Mouse (Mus musculus): ENCODE results near the gene Cpt1c. TPM values are rescaled to one million over a fixed set of nuclear protein-coding genes. Genes with fewer than 3 reads are reported as not detected.

Gene Cpt1c
- 9.3 TPM for polyA plus RNA-seq (2014; fragmentation: Illumina TruSeq; extraction: RNeasy Lipid Tissue Mini Kit (QIAGEN cat#74804); ENCODE audit: low read depth, low replicate concordance)

GRCm38 (mm10) chr7:44974383-44975116 lies at the start of gene Cpt1c:
Gene Cpt1c (minus strand): TSS chr7:44974851.

GRCm38 (mm10) chr7:45017242-45018061 lies 42.8 kb upstream of the Cpt1c start, which contains the start of gene Rras:
Gene Rras (plus strand): TSS chr7:45017961.

GRCm38 (mm10) chr7:45015957-45016612 lies 41.4 kb upstream of the Cpt1c start, which contains the start of gene Scaf1:
Gene Scaf1 (minus strand): TSS chr7:45016363.

GRCm38 (mm10) chr7:44998501-44998955 lies 23.9 kb upstream of the Cpt1c start, which contains the start of gene Bcl2l12:
Gene Bcl2l12 (minus strand): TSS chr7:44998712.

GRCm38 (mm10) chr7:44997231-44997939 lies 22.7 kb upstream of the Cpt1c start, which contains the start of gene Irf3:
Gene Irf3 (plus strand): TSS chr7:44997648.

GRCm38 (mm10) chr7:44986192-44986878 lies 11.7 kb upstream of the Cpt1c start, which contains the start of gene Prmt1:
Gene Prmt1 (minus strand): TSS chr7:44986568.

GRCm38 (mm10) chr7:44942904-44943303 lies 31.7 kb downstream of the Cpt1c start, which contains the start of gene Tsks:
Gene Tsks (plus strand): TSS chr7:44943204.

GRCm38 (mm10) chr7:44929204-44930151 lies 45.2 kb downstream of the Cpt1c start, which contains the start of gene Ap2a1:
Gene Ap2a1 (minus strand): TSS chr7:44929496.

Other genes starting within 250 kb of the Cpt1c start
- 27.7 TPM for gene Vrk3, start 226.4 kb downstream of the Cpt1c start, polyA plus RNA-seq (2014; fragmentation: Illumina TruSeq; extraction: RNeasy Lipid Tissue Mini Kit (QIAGEN cat#74804); ENCODE audit: low read depth, low replicate concordance)
- gene Zfp473, start 223.8 kb downstream of the Cpt1c start, polyA plus RNA-seq (2014; fragmentation: Illumina TruSeq; extraction: RNeasy Lipid Tissue Mini Kit (QIAGEN cat#74804); ENCODE audit: low read depth, low replicate concordance): 3.0 TPM
- 15.5 TPM for gene Nup62, start 158.8 kb downstream of the Cpt1c start, polyA plus RNA-seq (2014; fragmentation: Illumina TruSeq; extraction: RNeasy Lipid Tissue Mini Kit (QIAGEN cat#74804); ENCODE audit: low read depth, low replicate concordance)
- gene Il4i1, start 158.5 kb downstream of the Cpt1c start, polyA plus RNA-seq (2014; fragmentation: Illumina TruSeq; extraction: RNeasy Lipid Tissue Mini Kit (QIAGEN cat#74804); ENCODE audit: low read depth, low replicate concordance): 11.4 TPM
- gene Atf5, start 158.2 kb downstream of the Cpt1c start, polyA plus RNA-seq (2014; fragmentation: Illumina TruSeq; extraction: RNeasy Lipid Tissue Mini Kit (QIAGEN cat#74804); ENCODE audit: low read depth, low replicate concordance): 3.0 TPM
- gene Akt1s1, start 125.9 kb downstream of the Cpt1c start, polyA plus RNA-seq (2014; fragmentation: Illumina TruSeq; extraction: RNeasy Lipid Tissue Mini Kit (QIAGEN cat#74804); ENCODE audit: low read depth, low replicate concordance): 1.2 TPM
- 0.98 TPM for gene Tbc1d17, start 125.8 kb downstream of the Cpt1c start, polyA plus RNA-seq (2014; fragmentation: Illumina TruSeq; extraction: RNeasy Lipid Tissue Mini Kit (QIAGEN cat#74804); ENCODE audit: low read depth, low replicate concordance)
- gene Pnkp, start 117.7 kb downstream of the Cpt1c start, polyA plus RNA-seq (2014; fragmentation: Illumina TruSeq; extraction: RNeasy Lipid Tissue Mini Kit (QIAGEN cat#74804); ENCODE audit: low read depth, low replicate concordance): 0.71 TPM
- gene Ptov1, start 105.1 kb downstream of the Cpt1c start, polyA plus RNA-seq (2014; fragmentation: Illumina TruSeq; extraction: RNeasy Lipid Tissue Mini Kit (QIAGEN cat#74804); ENCODE audit: low read depth, low replicate concordance): 0.32 TPM
- gene Med25, start 82.1 kb downstream of the Cpt1c start, polyA plus RNA-seq (2014; fragmentation: Illumina TruSeq; extraction: RNeasy Lipid Tissue Mini Kit (QIAGEN cat#74804); ENCODE audit: low read depth, low replicate concordance): 2.0 TPM
- 9.9 TPM for gene Fuz, start 78.8 kb downstream of the Cpt1c start, polyA plus RNA-seq (2014; fragmentation: Illumina TruSeq; extraction: RNeasy Lipid Tissue Mini Kit (QIAGEN cat#74804); ENCODE audit: low read depth, low replicate concordance)
- 104 TPM for gene Ap2a1, start 45.4 kb downstream of the Cpt1c start, polyA plus RNA-seq (2014; fragmentation: Illumina TruSeq; extraction: RNeasy Lipid Tissue Mini Kit (QIAGEN cat#74804); ENCODE audit: low read depth, low replicate concordance)
- gene Tsks, start 31.6 kb downstream of the Cpt1c start, polyA plus RNA-seq (2014; fragmentation: Illumina TruSeq; extraction: RNeasy Lipid Tissue Mini Kit (QIAGEN cat#74804); ENCODE audit: low read depth, low replicate concordance): 11.2 TPM
- gene Prmt1, start 11.7 kb upstream of the Cpt1c start, polyA plus RNA-seq (2014; fragmentation: Illumina TruSeq; extraction: RNeasy Lipid Tissue Mini Kit (QIAGEN cat#74804); ENCODE audit: low read depth, low replicate concordance): 8.0 TPM
- gene Irf3, start 22.8 kb upstream of the Cpt1c start, polyA plus RNA-seq (2014; fragmentation: Illumina TruSeq; extraction: RNeasy Lipid Tissue Mini Kit (QIAGEN cat#74804); ENCODE audit: low read depth, low replicate concordance): 18.4 TPM
- gene Bcl2l12, start 23.9 kb upstream of the Cpt1c start, polyA plus RNA-seq (2014; fragmentation: Illumina TruSeq; extraction: RNeasy Lipid Tissue Mini Kit (QIAGEN cat#74804); ENCODE audit: low read depth, low replicate concordance): 1.5 TPM
- 3.3 TPM for gene Scaf1, start 41.5 kb upstream of the Cpt1c start, polyA plus RNA-seq (2014; fragmentation: Illumina TruSeq; extraction: RNeasy Lipid Tissue Mini Kit (QIAGEN cat#74804); ENCODE audit: low read depth, low replicate concordance)
- gene Rras, start 43.1 kb upstream of the Cpt1c start, polyA plus RNA-seq (2014; fragmentation: Illumina TruSeq; extraction: RNeasy Lipid Tissue Mini Kit (QIAGEN cat#74804); ENCODE audit: low read depth, low replicate concordance): 1.8 TPM
- 0.24 TPM for gene Prr12, start 78.0 kb upstream of the Cpt1c start, polyA plus RNA-seq (2014; fragmentation: Illumina TruSeq; extraction: RNeasy Lipid Tissue Mini Kit (QIAGEN cat#74804); ENCODE audit: low read depth, low replicate concordance)
- gene Nosip, start 87.6 kb upstream of the Cpt1c start, polyA plus RNA-seq (2014; fragmentation: Illumina TruSeq; extraction: RNeasy Lipid Tissue Mini Kit (QIAGEN cat#74804); ENCODE audit: low read depth, low replicate concordance): 4.6 TPM
- 2.7 TPM for gene Prrg2, start 87.8 kb upstream of the Cpt1c start, polyA plus RNA-seq (2014; fragmentation: Illumina TruSeq; extraction: RNeasy Lipid Tissue Mini Kit (QIAGEN cat#74804); ENCODE audit: low read depth, low replicate concordance)
- not detected for gene Rcn3, start 117.4 kb upstream of the Cpt1c start, polyA plus RNA-seq (2014; fragmentation: Illumina TruSeq; extraction: RNeasy Lipid Tissue Mini Kit (QIAGEN cat#74804); ENCODE audit: low read depth, low replicate concordance)
- gene Fcgrt, start 129.0 kb upstream of the Cpt1c start, polyA plus RNA-seq (2014; fragmentation: Illumina TruSeq; extraction: RNeasy Lipid Tissue Mini Kit (QIAGEN cat#74804); ENCODE audit: low read depth, low replicate concordance): 1.4 TPM
- gene Rps11, start 149.6 kb upstream of the Cpt1c start, polyA plus RNA-seq (2014; fragmentation: Illumina TruSeq; extraction: RNeasy Lipid Tissue Mini Kit (QIAGEN cat#74804); ENCODE audit: low read depth, low replicate concordance): 157 TPM
- 133 TPM for gene Rpl13a, start 153.9 kb upstream of the Cpt1c start, polyA plus RNA-seq (2014; fragmentation: Illumina TruSeq; extraction: RNeasy Lipid Tissue Mini Kit (QIAGEN cat#74804); ENCODE audit: low read depth, low replicate concordance)
- not detected for gene Gm45713, start 161.4 kb upstream of the Cpt1c start, polyA plus RNA-seq (2014; fragmentation: Illumina TruSeq; extraction: RNeasy Lipid Tissue Mini Kit (QIAGEN cat#74804); ENCODE audit: low read depth, low replicate concordance)
- gene Flt3l, start 161.6 kb upstream of the Cpt1c start, polyA plus RNA-seq (2014; fragmentation: Illumina TruSeq; extraction: RNeasy Lipid Tissue Mini Kit (QIAGEN cat#74804); ENCODE audit: low read depth, low replicate concordance): 1.5 TPM
- 10.2 TPM for gene Pih1d1, start 179.5 kb upstream of the Cpt1c start, polyA plus RNA-seq (2014; fragmentation: Illumina TruSeq; extraction: RNeasy Lipid Tissue Mini Kit (QIAGEN cat#74804); ENCODE audit: low read depth, low replicate concordance)
- 1.1 TPM for gene Aldh16a1, start 179.7 kb upstream of the Cpt1c start, polyA plus RNA-seq (2014; fragmentation: Illumina TruSeq; extraction: RNeasy Lipid Tissue Mini Kit (QIAGEN cat#74804); ENCODE audit: low read depth, low replicate concordance)
- gene Slc17a7, start 189.1 kb upstream of the Cpt1c start, polyA plus RNA-seq (2014; fragmentation: Illumina TruSeq; extraction: RNeasy Lipid Tissue Mini Kit (QIAGEN cat#74804); ENCODE audit: low read depth, low replicate concordance): 2.7 TPM
- 3.5 TPM for gene Gfy, start 204.7 kb upstream of the Cpt1c start, polyA plus RNA-seq (2014; fragmentation: Illumina TruSeq; extraction: RNeasy Lipid Tissue Mini Kit (QIAGEN cat#74804); ENCODE audit: low read depth, low replicate concordance)
- gene Pth2, start 206.1 kb upstream of the Cpt1c start, polyA plus RNA-seq (2014; fragmentation: Illumina TruSeq; extraction: RNeasy Lipid Tissue Mini Kit (QIAGEN cat#74804); ENCODE audit: low read depth, low replicate concordance): not detected
- gene Ccdc155, start 230.0 kb upstream of the Cpt1c start, polyA plus RNA-seq (2014; fragmentation: Illumina TruSeq; extraction: RNeasy Lipid Tissue Mini Kit (QIAGEN cat#74804); ENCODE audit: low read depth, low replicate concordance): 0.49 TPM
- gene Dkkl1, start 237.3 kb upstream of the Cpt1c start, polyA plus RNA-seq (2014; fragmentation: Illumina TruSeq; extraction: RNeasy Lipid Tissue Mini Kit (QIAGEN cat#74804); ENCODE audit: low read depth, low replicate concordance): 186 TPM
- 2.0 TPM for gene Tead2, start 240.9 kb upstream of the Cpt1c start, polyA plus RNA-seq (2014; fragmentation: Illumina TruSeq; extraction: RNeasy Lipid Tissue Mini Kit (QIAGEN cat#74804); ENCODE audit: low read depth, low replicate concordance)

All from testis, adult 10 weeks (tissue).